Comparison of ENCODE assay signal across 13 mouse cellular contexts in the genomic region with DNA sequence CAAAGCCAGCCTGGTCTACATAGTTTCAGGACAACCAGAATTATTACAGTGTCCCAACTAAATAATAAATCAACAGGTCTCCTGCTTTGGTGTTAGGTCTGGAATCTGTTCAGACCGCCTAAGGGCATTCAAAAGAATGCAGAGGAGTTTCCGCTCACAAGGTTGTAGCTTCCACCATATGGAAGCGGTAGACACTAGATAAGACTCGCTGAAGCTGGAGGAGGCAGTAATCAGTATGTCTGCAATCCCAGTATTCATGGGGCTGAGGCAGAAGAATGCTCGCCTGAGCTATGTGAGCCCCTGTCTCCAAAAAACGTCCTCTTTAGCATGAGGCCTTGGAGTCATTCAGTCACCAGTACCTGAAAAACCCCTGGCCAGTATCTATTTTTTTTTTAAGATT. TPM values are rescaled to one million over a fixed set of nuclear protein-coding genes. Genes with fewer than 3 reads are reported as not detected.
DNase-seq lines count a peak whose midpoint lies in the region; ATAC-seq and TF ChIP-seq lines count a peak whose summit lies in the region.
"Had no signal": no experiment of that assay in that cellular context is flagged by ENCODE, and none has a peak within 500 bp of the region (broad histone marks: within the 10 kb centered on the region; RNA-seq: fewer than 3 reads in every experiment).

No protein-coding gene starts in this region.

- H3K27ac ChIP-seq in gastrocnemius, adult 2 months = peak overlapping the region; percentile 89; the same call in 1 of the 2 replicates
- H3K27ac ChIP-seq in intestine, postnatal 0 days (ENCODE audit: low read depth, low read length) = no peak overlapping the region
- no peak overlapping the region for H3K27ac ChIP-seq in intestine, embryonic 15.5 days
- no peak overlapping the region for H3K27ac ChIP-seq in liver, embryonic 16.5 days (ENCODE audit: low read length)
- H3K27ac ChIP-seq: forebrain, embryonic 13.5 days had no signal

- ATAC-seq in intestine, postnatal 0 days = no peak
- ATAC-seq in intestine, embryonic 15.5 days = no peak
- ATAC-seq in liver, embryonic 16.5 days (ENCODE audit: low read depth) = no peak
- ATAC-seq: forebrain, embryonic 13.5 days had no signal

- no peak overlapping the region for H3K9ac ChIP-seq in intestine, postnatal 0 days (ENCODE audit: low read depth, low read length)
- H3K9ac ChIP-seq in intestine, embryonic 15.5 days = no peak overlapping the region
- H3K9ac ChIP-seq in liver, embryonic 16.5 days (ENCODE audit: low read depth, low read length) = no peak overlapping the region

- 79% methylated on average over 6 of the region's 6 CpGs for WGBS in intestine, postnatal 0 days
- 68% methylated on average over 6 of the region's 6 CpGs for WGBS in intestine, embryonic 15.5 days
- 19% methylated on average over 6 of the region's 6 CpGs for WGBS in liver, embryonic 16.5 days (ENCODE audit: insufficient replicate concordance)

- H3K9me3 ChIP-seq in intestine, postnatal 0 days (ENCODE audit: control insufficient read depth) = no peaks in the 10 kb centered on the region
- no peaks in the 10 kb centered on the region for H3K9me3 ChIP-seq in intestine, embryonic 15.5 days
- H3K9me3 ChIP-seq in liver, embryonic 16.5 days (replicated peaks; ENCODE audit: control insufficient read depth, low read length) = no peaks in the 10 kb centered on the region
- H3K9me3 ChIP-seq: forebrain, embryonic 13.5 days had no signal

- intact Hi-C loops in gastrocnemius, adult 2 months (cut with DNase I) = no loop called here

- H3K27me3 ChIP-seq in intestine, postnatal 0 days (replicated peaks; ENCODE audit: control insufficient read depth, insufficient read depth, low read length) = no peaks in the 10 kb centered on the region
- H3K27me3 ChIP-seq in intestine, embryonic 15.5 days (replicated peaks) = no peaks in the 10 kb centered on the region
- H3K27me3 ChIP-seq in liver, embryonic 16.5 days (ENCODE audit: control insufficient read depth, insufficient read depth, low read depth, low read length) = no peaks in the 10 kb centered on the region

- peaks cover 4% of the 10 kb centered on the region; the same call in 1 of the 2 replicates for H3K4me1 ChIP-seq in intestine, postnatal 0 days (replicated peaks; ENCODE audit: control insufficient read depth, insufficient read depth, low read length)
- 0 out of 2 replicates have a peak, but pooled peaks cover 4% of the 10 kb centered on the region for H3K4me1 ChIP-seq in intestine, embryonic 15.5 days (replicated peaks)
- H3K4me1 ChIP-seq in liver, embryonic 16.5 days (ENCODE audit: control insufficient read depth, low read depth, low read length) = peaks cover 28% of the 10 kb centered on the region

- DNase-seq in gastrocnemius, adult 2 months = no peak
- DNase-seq in gastrocnemius, postnatal 4 days (ENCODE audit: low spot score in 2 of 2) = no peak
- DNase-seq in ZHBTc4 (ENCODE audit: low read depth, low spot score) = peak; percentile 45
- DNase-seq in adrenal gland, postnatal 36 days = no peak
- no peak for DNase-seq in right cerebral cortex, adult 2 months (ENCODE audit: low spot score in 2 of 2)
- DNase-seq: adrenal gland, postnatal 14 days; cerebellum, adult 11 months; heart, postnatal 14 days; lung, postnatal 14 days had no signal

- no peak overlapping the region; the same call in 1 of the 2 replicates for H3K4me3 ChIP-seq in gastrocnemius, adult 2 months
- H3K4me3 ChIP-seq in intestine, postnatal 0 days (ENCODE audit: low read depth, low read length) = peak overlapping the region; percentile 52; the same call in 1 of the 2 replicates
- no peak overlapping the region for H3K4me3 ChIP-seq in intestine, embryonic 15.5 days (replicated peaks)
- no peak overlapping the region for H3K4me3 ChIP-seq in liver, embryonic 16.5 days (ENCODE audit: low read depth, low read length)

- no peak for TF ChIP-seq CTCF in gastrocnemius, adult 2 months (IDR thresholded peaks at IDR 0.05)
- TF ChIP-seq CTCF in intestine, postnatal 0 days (IDR thresholded peaks at IDR 0.05; ENCODE audit: low read depth) = no peak

- no peaks in the 10 kb centered on the region for H3K36me3 ChIP-seq in intestine, postnatal 0 days (ENCODE audit: control insufficient read depth, insufficient read depth)
- H3K36me3 ChIP-seq in intestine, embryonic 15.5 days = no peaks in the 10 kb centered on the region
- no peaks in the 10 kb centered on the region for H3K36me3 ChIP-seq in liver, embryonic 16.5 days (ENCODE audit: control insufficient read depth, insufficient read depth)

- H3K4me2 ChIP-seq in intestine, postnatal 0 days (replicated peaks; ENCODE audit: low read depth) = no peak overlapping the region; the same call in 1 of the 2 replicates
- H3K4me2 ChIP-seq in intestine, embryonic 15.5 days (replicated peaks) = no peak overlapping the region
- H3K4me2 ChIP-seq in liver, embryonic 16.5 days (ENCODE audit: low read depth, low read length) = peak overlapping the region; percentile 95

RNA-seq across cellular contexts. Expression of a gene that starts 1.5 kb away (rescaled TPM):
- 1 to 10 TPM; 3.8 to 5.5 TPM for total RNA-seq in gastrocnemius, adult 2 months (2021)
- total RNA-seq in gastrocnemius, postnatal 4 days (2021) = 10 to 100 TPM; 13.4 to 15.4 TPM
- polyA plus RNA-seq in intestine, postnatal 0 days (2015; fragmentation: Nextera tagmentation; extraction: Ambion mirVana) = 90.3 and 104 TPM in 2 replicates
- polyA plus RNA-seq in intestine, embryonic 15.5 days (2015; fragmentation: Nextera tagmentation; extraction: Ambion mirVana) = 38.2 and 39.6 TPM in 2 replicates
- 29.4 and 31.3 TPM in 2 replicates for polyA plus RNA-seq in liver, embryonic 16.5 days (2015; fragmentation: Nextera tagmentation; extraction: Ambion mirVana)
- 10 to 100 TPM; 33.0 to 45.8 TPM for total RNA-seq in adrenal gland, postnatal 36 days (2021)
